Mouse (Mus musculus) hindbrain, embryonic 16.5 days (tissue): ENCODE measurements around the gene Gm21970. TPM values are rescaled to one million over a fixed set of nuclear protein-coding genes. Genes with fewer than 3 reads are reported as not detected.

Experiments
- ATAC-seq: fragments of 200-750 bp; cut with Nextera tagmentation; 2 replicates; pipeline ENCODE4 v1.8.0; 2017; ENCODE audit warnings: moderate TSS enrichment, moderate library complexity
- H3K27ac ChIP-seq: fragments of 300-500 bp; sonication (generic); 2 replicates; pipeline ENCODE4 v1.5.1; 2014; ENCODE audit warnings: low read depth, mild to moderate bottlenecking, control low read depth, low read length, moderate library complexity
- H3K27me3 ChIP-seq: fragments of 300-500 bp; sonication (generic); replicated peaks from 2 replicates; pipeline ENCODE4 v1.6.1; 2014; ENCODE audit warnings: low read length; ENCODE audit not compliant: control insufficient read depth, insufficient read depth
- H3K36me3 ChIP-seq: fragments of 300-500 bp; sonication (generic); 2 replicates; pipeline ENCODE4 v1.6.1; 2014; ENCODE audit warnings: mild to moderate bottlenecking, low read length, moderate library complexity, mixed read lengths; ENCODE audit not compliant: control insufficient read depth, insufficient read depth
- H3K4me1 ChIP-seq: fragments of 300-500 bp; sonication (generic); 2 replicates; pipeline ENCODE4 v1.6.1; 2014; ENCODE audit warnings: low read depth, low read length; ENCODE audit not compliant: control insufficient read depth, insufficient read depth
- H3K4me2 ChIP-seq: fragments of 300-500 bp; sonication (generic); 2 replicates; pipeline ENCODE4 v1.6.1; 2014; ENCODE audit warnings: mild to moderate bottlenecking, low read length, control low read depth, moderate library complexity
- H3K4me3 ChIP-seq: fragments of 300-500 bp; sonication (generic); 2 replicates; pipeline ENCODE4 v1.5.1; 2014; ENCODE audit warnings: mild to moderate bottlenecking, low read length, control low read depth, moderate library complexity
- H3K9ac ChIP-seq: fragments of 300-500 bp; sonication (generic); 2 replicates; pipeline ENCODE4 v1.6.1; 2014; ENCODE audit warnings: low read depth, mild to moderate bottlenecking, control low read depth, low read length, moderate library complexity
- H3K9me3 ChIP-seq: fragments of 300-500 bp; sonication (generic); 2 replicates; pipeline ENCODE4 v1.6.1; 2014; ENCODE audit warnings: mild to moderate bottlenecking, low read length, moderate library complexity; ENCODE audit not compliant: control insufficient read depth
- WGBS: fragments of 180-500 bp; shearing (Covaris S2); extraction: QIAGEN DNeasy Blood & Tissue Kit; methylation state at CpG from one replicate; pipeline ENCODE4 v1.1.7; 2014; 5-methylcytosine and 5-hydroxymethylcytosine counted together
- polyA plus RNA-seq: library from polyadenylated mRNA; unstranded; fragments of >200 nt; fragmentation: Nextera tagmentation; extraction: Ambion mirVana; gene quantifications from 2 replicates; pipeline ENCODE4 v1.2.1, GENCODE M21; 2015

Gm21970 gene
- polyA plus RNA-seq: not detected in 2 replicates

- Histone ChIP-seq H3K9ac (no peak within 1 kb of the TSS), H3K4me3 (no peak within 1 kb of the TSS), H3K27me3 (no peaks in the 10 kb centered on the region), H3K4me1 (no peaks in the 10 kb centered on the region), H3K9me3 (no peaks in the 10 kb centered on the region), H3K4me2 (no peak within 1 kb of the TSS), H3K27ac (no peak within 1 kb of the TSS), H3K36me3 (peaks cover 28% of the 10 kb centered on the region)
- ATAC-seq: no peak
- 86% methylated on average over 5 of the region's 5 CpGs for WGBS
Measured at GRCm38 (mm10) chr16:91391421-91391820, at the start of gene Gm21970. Gm21970 (plus strand) TSS chr16:91391721.

- Histone ChIP-seq H3K36me3 (no peaks in the 10 kb centered on the region), H3K27me3 (peaks cover 11% of the 10 kb centered on the region), H3K9ac (no peak overlapping the region; the same call in 1 of the 2 replicates), H3K4me1 (no peaks in the 10 kb centered on the region), H3K9me3 (no peaks in the 10 kb centered on the region), H3K27ac (no peak overlapping the region), H3K4me3 (no peak overlapping the region), H3K4me2 (no peak overlapping the region)
- ATAC-seq: no peak
- WGBS: 78% methylated on average over 9 of the region's 9 CpGs
Measured at GRCm38 (mm10) chr16:91346491-91346890, 45.0 kb upstream of the Gm21970 start.

GRCm38 (mm10) chr16:91347491-91348263 lies 43.8 kb upstream of the Gm21970 start:
- no peak for ATAC-seq
- 52% methylated on average over 20 of the region's 20 CpGs for WGBS
- Histone ChIP-seq H3K36me3 (no peaks in the 10 kb centered on the region), H3K9ac (peak overlapping the region; percentile 9; the same call in 1 of the 2 replicates), H3K27ac (no peak overlapping the region), H3K4me2 (peak overlapping the region; percentile 29), H3K4me3 (no peak overlapping the region), H3K27me3 (peaks cover 14% of the 10 kb centered on the region), H3K9me3 (no peaks in the 10 kb centered on the region), H3K4me1 (no peaks in the 10 kb centered on the region)

- no peak overlapping the region for H3K27ac ChIP-seq
- H3K27me3 ChIP-seq: peaks cover 19% of the 10 kb centered on the region
- WGBS: 43% methylated on average over 14 of the region's 14 CpGs
- no peaks in the 10 kb centered on the region for H3K4me1 ChIP-seq
- 0 out of 2 replicates have a peak overlapping the region, but pooled peaks have one; percentile 5 for H3K4me3 ChIP-seq
- peak overlapping the region; percentile 9 for H3K9ac ChIP-seq
- no peak for ATAC-seq
- H3K36me3 ChIP-seq: no peaks in the 10 kb centered on the region
- H3K9me3 ChIP-seq: no peaks in the 10 kb centered on the region
- H3K4me2 ChIP-seq: peak overlapping the region; percentile 29
Measured at GRCm38 (mm10) chr16:91348264-91348565, 43.3 kb upstream of the Gm21970 start.

- no peak overlapping the region for H3K27ac ChIP-seq
- no peaks in the 10 kb centered on the region for H3K4me1 ChIP-seq
- no peak for ATAC-seq
- H3K9me3 ChIP-seq: no peaks in the 10 kb centered on the region
- H3K4me2 ChIP-seq: peak overlapping the region; percentile 29
- H3K36me3 ChIP-seq: no peaks in the 10 kb centered on the region
- no peak overlapping the region; the same call in 1 of the 2 replicates for H3K9ac ChIP-seq
- H3K27me3 ChIP-seq: peaks cover 23% of the 10 kb centered on the region
- WGBS: 67% methylated on average over 28 of the region's 28 CpGs
- 0 out of 2 replicates have a peak overlapping the region, but pooled peaks have one; percentile 5 for H3K4me3 ChIP-seq
Measured at GRCm38 (mm10) chr16:91348588-91349330, 42.8 kb upstream of the Gm21970 start.

GRCm38 (mm10) chr16:91352084-91352562 lies 39.4 kb upstream of the Gm21970 start:
- Histone ChIP-seq H3K4me2 (no peak overlapping the region), H3K27me3 (peaks cover 29% of the 10 kb centered on the region), H3K9me3 (no peaks in the 10 kb centered on the region), H3K36me3 (no peaks in the 10 kb centered on the region), H3K27ac (no peak overlapping the region), H3K4me1 (no peaks in the 10 kb centered on the region), H3K9ac (no peak overlapping the region), H3K4me3 (no peak overlapping the region)
- WGBS: 3% methylated on average over 7 of the region's 7 CpGs
- ATAC-seq: peak; percentile 50

GRCm38 (mm10) chr16:91352749-91353148 lies 38.8 kb upstream of the Gm21970 start:
- Histone ChIP-seq H3K9me3 (no peaks in the 10 kb centered on the region), H3K36me3 (no peaks in the 10 kb centered on the region), H3K4me3 (no peak overlapping the region), H3K4me1 (no peaks in the 10 kb centered on the region), H3K27me3 (peaks cover 31% of the 10 kb centered on the region), H3K9ac (no peak overlapping the region), H3K27ac (no peak overlapping the region), H3K4me2 (no peak overlapping the region)
- no peak for ATAC-seq
- WGBS: 75% methylated on average over 7 of the region's 7 CpGs

- H3K36me3 ChIP-seq: no peaks in the 10 kb centered on the region
- H3K9ac ChIP-seq: no peak overlapping the region
- ATAC-seq: no peak
- H3K27ac ChIP-seq: no peak overlapping the region
- H3K4me3 ChIP-seq: no peak overlapping the region
- no peak overlapping the region for H3K4me2 ChIP-seq
- H3K9me3 ChIP-seq: no peaks in the 10 kb centered on the region
- 81% methylated on average over 6 of the region's 6 CpGs for WGBS
- H3K27me3 ChIP-seq: peaks cover 31% of the 10 kb centered on the region
- no peaks in the 10 kb centered on the region for H3K4me1 ChIP-seq
Measured at GRCm38 (mm10) chr16:91353177-91353576, 38.3 kb upstream of the Gm21970 start.

- H3K4me1 ChIP-seq: no peaks in the 10 kb centered on the region
- H3K27me3 ChIP-seq: peaks cover 31% of the 10 kb centered on the region
- no peak overlapping the region for H3K27ac ChIP-seq
- H3K4me3 ChIP-seq: no peak overlapping the region
- no peak overlapping the region for H3K9ac ChIP-seq
- H3K9me3 ChIP-seq: no peaks in the 10 kb centered on the region
- no peak for ATAC-seq
- H3K4me2 ChIP-seq: no peak overlapping the region
- no peaks in the 10 kb centered on the region for H3K36me3 ChIP-seq
- WGBS: 84% methylated on average over 5 of the region's 5 CpGs
Measured at GRCm38 (mm10) chr16:91353638-91354037, 37.9 kb upstream of the Gm21970 start.
